Mouse (Mus musculus): ENCODE measurements around the gene E130114P18Rik.

The E130114P18Rik gene

DNA sequence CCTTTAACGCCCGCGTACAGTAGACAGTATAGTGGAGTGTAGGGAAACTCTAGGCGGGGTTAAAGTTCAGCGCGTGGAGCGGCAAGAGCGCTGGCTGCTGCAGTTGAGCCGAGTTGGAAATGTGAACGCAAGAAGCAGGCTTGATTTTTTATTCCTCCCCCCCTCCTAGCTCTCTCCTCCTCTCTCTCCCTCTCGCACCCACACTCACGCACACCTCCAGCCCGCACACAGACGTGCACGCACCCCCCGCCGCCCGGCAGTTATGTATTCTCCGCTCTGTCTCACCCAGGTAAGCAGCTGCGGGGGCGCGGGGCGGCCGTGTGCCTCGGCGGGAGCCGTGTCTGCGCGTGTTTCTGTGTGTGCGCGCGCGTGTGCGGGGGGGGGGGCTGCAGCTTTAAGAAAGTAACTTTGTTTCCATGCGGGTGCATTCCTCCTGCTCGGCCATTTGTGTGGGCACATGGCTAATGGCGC lies at the start of gene E130114P18Rik:
TSS of gene E130114P18Rik (minus strand) at position 373 of the 471 bp plus-strand sequence.
- DNase-seq: peak; percentile 86

DNA sequence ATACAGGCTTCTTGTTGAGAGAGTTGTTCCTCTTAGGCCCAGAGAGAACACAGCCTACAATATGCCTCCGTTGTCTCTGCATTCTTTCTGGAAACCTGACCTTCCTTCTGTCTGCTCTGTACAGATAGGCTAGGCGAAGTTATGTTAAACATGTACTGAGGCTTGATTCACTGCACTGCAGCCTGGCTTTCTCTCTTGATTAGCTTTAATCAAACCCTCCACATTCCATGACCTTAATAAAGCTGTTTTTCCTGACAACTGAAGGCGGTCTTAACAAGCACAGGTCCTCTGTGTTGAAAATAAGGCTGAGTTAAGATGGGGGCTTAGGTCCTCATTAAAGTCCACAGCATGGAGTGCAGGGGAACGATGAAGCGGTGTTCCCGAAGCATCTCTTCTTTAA lies 49.2 kb upstream of the E130114P18Rik start:
- no peak for DNase-seq

DNA sequence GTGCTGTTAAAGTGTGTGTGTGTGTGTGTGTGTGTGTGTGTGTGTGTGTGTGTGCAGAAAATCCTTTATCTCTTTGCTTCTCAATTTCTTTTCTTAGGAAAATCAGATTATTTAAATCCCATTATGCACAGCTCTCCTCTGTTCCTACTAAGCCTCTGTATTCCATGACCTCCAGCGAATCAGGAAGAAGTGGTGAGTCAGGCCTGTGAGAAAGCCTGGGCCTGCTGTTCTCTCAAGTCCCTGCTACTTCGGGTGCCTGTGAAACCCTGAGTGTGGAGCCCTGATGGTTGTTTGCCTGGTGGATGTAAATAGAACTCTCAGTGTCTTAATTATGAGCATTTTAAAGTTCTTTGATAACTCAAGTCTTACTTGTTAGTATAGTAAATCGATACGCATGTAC lies 48.0 kb upstream of the E130114P18Rik start:
- DNase-seq: no peak

DNA sequence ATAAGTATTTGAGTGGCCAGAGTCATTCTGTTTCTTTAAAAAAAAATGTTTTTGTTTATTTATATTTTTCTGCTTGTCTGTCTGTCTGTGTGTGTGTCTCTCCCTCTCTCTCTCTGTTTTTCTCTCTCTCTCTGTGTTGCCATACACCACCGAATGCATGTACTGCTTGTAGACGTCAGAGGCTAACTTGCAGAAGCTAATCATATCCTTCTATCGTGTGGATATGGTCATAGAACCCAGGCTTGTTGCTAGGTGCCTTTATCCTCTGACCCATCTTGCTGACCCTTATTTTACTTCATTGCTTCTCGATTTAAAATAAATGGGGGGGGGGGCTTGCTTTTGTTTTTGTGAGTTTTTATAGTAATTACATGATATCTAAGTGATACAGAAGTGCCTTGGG lies 47.6 kb upstream of the E130114P18Rik start:
- no peak for DNase-seq

DNA sequence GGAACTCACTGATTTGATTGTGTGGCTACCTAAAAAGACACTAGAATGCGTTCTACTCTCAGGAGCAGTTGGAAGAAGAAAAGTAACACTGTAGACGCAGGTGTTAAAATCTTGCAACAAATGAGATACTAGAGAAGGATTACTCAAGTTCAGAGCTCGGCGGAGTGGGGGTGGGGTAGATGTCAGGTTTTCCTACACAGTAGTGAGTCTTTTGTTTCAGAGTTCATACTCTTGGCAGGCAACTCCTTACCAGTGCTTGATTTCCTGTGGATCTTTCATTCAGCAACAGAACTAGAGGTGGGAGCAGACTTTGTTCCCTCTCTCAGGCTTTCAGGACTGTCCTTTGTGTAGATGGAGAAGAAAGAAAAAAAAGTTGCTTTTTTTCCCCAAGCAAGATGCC lies 46.6 kb upstream of the E130114P18Rik start:
- DNase-seq: peak; percentile 44

DNA sequence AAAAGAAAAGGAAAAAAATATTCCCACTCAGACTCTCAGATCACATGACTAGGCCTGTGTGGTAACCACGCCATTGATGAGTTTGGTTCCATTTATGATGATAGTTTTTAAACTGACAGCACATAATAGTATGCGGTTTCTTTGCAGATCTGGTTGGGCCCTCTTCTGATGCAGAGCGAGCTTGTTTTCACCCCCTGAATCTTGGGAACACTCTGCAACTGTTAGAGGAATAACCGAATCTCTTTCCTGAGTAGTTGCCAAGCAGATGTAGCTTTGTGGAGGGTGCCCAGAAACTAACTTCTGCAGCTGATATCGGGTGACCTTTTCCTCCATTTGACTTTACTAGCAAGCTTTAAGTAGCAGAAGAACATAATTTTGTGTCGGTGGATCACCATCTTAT lies 45.6 kb upstream of the E130114P18Rik start:
- DNase-seq: no peak

DNA sequence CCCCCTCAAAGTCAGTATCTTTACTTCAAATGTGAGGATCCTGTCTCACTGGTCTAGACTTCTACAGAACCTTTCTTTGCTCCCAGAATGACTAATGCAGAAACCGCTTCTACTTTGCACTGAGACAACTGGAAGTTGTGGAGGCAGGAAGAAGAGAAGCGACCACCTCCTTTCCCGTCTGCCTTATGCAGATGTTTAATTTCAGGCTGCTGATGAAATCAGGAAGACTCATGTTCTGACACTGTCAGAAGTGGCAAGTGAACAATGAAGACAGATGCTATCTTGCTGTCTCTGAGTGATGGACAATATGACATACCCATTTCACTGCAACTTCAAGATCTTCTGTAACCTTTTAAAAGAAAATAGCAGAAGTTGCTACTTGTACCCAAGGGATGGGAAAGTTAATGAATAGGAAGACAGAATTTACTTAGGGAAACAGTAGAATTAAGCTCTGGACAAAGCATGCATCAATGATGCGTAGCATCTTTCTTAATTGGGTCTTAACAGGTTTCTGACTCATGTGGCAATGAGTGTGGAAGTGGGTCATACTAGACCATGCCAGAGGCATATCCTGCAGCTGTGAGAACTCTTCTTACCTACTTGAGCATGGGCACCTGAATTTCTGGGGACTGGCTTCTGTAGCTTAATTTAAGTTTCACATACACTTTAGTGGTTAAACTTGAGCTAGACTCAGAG lies 43.8 kb upstream of the E130114P18Rik start:
- DNase-seq: no peak

DNA sequence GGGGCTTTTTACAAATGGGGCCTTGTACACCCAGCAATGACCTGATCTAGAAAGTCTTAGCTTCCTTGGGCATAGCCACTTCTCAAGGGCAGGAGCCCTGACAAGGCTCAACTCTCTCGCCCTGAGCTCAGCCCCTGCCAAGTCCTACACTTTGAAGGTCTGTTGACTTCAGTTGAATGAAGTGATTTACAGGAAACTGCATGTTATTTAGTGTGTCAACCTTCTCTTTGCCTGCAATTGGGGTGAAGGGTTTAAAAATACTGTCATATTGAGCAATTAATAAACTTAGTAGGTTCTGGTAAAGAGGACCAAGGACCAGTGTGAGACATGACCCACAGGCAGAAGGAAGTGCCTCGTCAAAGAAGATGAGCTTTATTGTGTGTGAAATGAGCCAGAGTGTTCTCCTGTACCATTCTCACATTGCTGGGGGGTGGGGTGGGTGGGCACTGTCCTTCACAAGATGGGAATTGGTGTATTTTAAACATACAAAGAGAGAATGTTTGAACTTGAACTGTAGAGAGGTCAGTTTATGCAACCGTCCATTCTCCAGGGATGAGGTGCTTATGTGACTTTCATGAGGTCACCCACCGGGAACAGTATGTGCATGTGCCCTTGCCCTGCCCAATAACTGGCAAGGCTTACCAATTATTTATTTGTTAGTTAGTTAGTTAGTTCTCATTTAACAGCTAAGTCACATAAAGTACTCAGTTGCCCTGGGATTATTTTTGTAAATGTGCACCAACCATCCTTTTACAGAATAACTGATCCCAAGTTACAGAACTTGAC lies 42.8 kb upstream of the E130114P18Rik start:
- no peak for DNase-seq

DNA sequence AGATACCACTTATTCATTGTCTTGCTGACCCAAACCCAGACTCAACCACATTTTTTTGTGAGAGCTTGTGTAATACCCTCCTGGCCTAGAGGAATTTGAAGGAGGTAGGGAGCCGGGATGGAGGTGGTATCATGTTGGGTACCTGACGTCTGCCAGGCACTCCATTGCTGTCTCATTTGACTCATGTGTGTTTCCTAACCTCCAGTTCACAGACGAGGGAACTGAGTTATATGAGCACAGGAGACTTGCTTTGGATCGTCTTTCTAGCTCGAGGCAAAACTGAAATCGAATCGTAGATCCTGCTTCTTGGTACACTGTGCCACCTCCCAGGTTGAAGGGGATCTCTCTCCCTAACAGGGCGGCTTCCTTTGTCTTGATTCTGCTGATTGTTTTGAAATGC lies 41.2 kb upstream of the E130114P18Rik start:
- no peak for DNase-seq

DNA sequence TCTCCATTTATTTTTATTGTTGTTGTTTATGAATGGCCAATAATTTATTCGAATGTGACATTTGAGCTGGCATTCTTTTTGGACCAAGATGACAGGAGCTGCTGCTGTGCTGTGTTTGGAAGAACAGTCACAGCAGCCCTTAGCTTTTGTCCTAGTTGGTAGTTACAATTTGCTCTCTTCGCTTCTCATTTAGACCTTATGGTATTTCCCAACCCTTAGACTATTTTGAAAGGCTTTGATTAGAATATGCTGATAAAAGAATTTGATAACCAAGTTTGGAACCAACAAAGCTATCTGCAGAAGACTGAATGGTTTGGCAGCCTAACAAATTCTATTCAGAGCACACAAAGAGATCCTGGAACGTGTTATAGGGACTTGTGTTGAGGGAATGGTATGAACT lies 40.6 kb upstream of the E130114P18Rik start:
- DNase-seq: no peak

DNA sequence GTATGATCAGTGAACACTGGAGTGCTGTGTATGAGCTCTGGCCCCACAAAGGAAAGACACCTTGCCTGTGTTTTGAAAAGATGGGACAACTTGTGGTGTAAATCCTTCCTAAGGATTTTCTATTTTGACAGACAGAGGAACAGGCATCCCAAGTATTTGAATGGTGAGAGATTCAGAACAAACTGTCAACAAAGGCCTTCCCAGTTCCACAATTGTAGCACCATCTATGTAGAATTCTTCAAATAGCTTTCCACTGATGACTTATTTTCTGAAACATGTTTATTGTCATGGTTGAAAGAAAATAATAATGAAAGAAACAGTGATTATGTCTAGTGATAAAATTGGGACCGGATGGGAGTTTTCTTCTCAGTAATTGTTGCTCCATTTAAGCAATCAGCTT lies 39.9 kb upstream of the E130114P18Rik start:
- DNase-seq: no peak

DNA sequence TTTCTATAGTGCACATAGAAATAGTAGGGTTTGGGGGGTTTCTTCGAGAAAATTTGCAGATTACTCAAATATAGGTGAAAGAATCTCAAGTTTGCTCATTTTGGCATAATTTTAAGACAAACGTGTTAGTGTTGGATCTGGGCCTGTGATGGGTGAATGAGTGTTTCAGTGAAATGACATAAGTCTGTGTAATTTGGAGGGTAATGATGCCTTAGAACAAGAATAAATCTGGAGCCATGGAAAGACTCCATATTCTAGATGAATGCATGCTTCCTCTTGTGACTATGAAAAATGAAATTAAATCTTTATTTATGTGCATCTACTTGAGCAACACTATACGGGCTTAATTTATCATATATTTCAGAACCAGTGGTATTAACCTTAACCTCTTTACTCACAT lies 38.9 kb upstream of the E130114P18Rik start:
- no peak for DNase-seq

DNA sequence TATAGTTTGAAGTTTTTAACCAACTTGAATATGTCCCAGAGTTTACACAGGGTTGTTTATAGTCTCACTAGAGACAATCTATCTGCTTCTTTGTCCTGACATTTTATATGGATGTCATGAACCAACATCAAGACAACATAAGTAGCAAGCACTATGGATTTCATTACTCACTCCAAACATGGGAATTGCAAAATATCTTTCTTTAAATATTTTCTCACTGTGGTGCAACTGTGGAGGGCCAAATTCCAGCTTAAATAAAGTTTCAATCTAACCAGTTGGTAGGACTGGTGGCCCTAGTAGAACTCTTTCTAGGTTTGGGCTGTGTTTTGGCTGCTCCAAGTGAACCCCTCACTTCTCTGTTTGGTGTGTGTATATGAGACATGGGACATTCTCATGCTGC lies 38.1 kb upstream of the E130114P18Rik start:
- DNase-seq: no peak

DNA sequence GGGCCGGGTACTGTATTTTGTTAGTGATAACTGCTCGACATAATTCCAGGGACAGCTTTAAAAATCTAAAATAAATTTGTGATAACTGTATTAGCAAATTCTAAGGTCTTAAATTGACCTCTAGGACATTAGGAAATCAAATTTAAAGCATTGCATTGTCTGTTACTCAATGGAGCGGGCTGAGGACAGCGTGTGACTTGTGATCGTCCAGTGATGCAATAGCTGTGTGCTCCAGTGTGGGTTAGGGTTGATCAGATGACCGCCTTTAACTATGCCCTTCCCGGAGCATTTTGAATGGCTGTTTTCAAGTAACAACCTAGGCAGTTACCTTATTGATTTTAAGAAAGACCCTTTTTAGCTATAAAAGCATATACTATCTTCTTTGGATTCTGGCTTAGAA lies 36.6 kb upstream of the E130114P18Rik start:
- DNase-seq: no peak

DNA sequence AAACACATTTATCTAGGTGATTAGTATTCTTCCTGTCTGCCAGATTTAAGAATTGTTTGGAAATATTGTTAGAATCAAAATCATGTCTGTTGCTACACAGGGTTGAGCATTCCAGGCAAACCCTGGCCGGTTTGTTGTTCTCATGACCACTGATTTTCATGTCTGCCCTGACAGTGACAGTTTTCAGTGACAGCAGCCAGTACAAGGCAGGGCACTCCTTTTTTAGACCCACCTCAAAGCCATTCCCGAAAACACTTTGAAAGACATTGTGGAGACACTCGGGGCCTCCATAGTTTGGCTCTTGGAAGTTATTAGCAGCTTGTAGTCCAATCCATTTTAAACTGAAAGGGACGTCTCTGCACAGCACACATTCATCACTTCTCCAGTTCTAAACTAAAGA lies 36.1 kb upstream of the E130114P18Rik start:
- no peak for DNase-seq

DNA sequence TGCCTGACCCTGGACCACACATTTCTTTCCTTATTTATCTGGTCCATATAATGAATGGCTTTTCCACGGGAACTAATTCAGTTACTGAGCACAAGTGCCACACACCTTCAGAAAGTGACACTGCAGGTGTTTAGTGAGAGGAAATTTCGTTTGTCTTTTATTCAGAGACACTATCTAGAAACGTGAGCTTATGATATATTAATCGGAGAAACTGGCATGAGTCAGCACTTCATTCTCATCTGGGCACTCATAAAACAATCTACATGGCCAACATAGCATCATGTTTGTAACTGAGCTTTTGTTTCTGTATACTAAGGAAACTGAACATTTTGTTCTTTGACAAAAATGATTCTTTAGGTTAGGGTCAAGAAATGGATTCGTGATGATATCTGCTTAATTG lies 35.2 kb upstream of the E130114P18Rik start:
- no peak for DNase-seq

DNA sequence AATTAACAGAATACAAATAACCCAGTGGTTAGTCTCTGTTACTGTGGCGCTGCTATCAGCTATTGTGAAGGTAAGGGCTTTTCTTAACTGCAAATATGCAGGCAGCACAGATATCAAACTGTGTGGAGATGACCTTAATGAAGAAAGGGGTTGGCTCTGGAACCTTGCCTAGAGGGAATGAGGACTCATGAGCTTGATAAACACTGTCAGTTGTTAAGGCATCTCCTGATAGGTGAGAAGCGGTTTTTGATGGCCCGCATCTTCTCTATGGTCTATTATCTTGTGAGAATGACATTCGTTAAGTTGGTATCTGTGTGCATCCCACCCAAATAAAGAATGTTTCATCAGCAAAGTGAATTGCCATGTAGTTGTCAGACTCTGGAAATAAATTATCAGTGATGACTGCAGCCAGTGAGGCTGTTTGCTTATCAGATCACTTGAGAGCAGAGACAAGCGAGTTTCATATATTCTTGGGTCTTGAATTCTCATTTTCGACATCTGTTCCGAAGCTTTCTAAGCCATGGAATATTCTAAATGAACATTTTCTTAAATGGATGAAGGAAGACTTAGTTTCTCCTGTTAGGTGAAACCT lies 32.6 kb upstream of the E130114P18Rik start:
- no peak for DNase-seq

DNA sequence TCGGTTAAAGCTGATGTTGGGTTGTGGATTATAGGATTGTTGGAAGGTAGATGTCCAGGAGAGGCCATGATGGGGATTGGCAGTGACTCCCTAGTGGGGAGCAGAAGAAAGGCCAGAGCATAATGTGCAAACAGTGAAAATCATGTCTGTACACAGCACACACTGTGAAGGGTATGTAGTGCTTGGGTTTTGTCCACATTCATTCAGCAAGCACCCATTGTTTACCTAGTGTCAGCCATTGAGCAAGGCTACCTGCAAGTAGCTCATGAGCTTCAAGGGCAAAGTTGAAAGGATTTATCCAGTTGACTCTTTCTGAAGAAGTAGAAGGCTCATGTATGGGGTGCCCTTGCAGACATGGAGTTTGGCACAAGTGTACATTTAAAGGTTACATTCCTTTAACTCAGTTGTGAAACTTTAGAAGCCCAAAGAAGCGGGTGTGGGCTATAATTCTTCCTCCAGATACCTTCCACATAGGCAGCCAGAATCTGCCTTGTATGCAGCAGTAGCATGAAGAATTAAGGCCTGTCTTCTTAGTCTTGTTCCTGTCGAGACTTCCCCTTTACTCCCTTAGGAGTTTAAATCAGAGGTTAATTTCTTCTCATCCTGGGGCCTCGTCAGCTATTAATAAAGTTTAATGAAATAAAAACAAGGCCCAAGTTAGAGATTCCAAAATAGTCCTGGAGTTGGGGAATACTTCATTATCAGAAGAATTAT lies 31.9 kb upstream of the E130114P18Rik start:
- no peak for DNase-seq

DNA sequence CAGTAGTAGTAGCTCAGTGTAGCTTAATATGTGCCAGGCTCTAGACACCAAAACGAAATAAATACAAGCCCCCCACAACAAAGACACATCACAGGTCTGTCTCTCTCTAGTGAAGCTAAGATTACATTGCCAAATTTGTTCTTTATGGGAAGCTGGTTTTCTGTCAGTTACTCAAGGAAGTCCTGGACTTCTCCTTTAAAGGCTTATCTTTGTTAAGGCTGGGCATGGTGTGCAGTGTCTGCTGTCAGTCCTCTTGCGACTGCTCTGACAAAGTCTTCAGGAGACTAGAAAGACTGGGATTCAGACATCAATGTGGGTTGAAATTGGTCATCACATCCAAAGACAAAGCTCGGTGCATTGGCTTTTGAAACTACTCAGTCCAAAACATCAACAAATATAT lies 31.0 kb upstream of the E130114P18Rik start:
- no peak for DNase-seq

DNA sequence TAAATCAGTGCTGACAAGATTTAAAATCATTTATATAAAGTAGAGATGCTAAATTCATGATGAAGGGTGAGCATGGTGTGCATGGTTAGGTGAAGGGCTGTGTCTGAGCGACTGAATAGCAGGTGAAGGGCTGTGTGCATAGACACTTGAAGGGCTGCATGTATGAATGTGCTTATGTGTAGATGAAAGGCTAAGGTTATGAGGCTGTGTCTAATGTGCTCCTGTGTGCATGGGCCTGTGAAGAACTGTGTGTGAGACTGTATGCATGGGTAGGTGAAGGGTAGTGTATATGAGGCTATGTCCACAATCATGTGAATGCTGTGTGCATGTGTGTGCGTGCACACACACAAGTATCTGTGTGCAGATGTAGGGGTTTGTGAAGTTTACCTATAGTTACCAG lies 29.0 kb upstream of the E130114P18Rik start:
- DNase-seq: no peak

DNA sequence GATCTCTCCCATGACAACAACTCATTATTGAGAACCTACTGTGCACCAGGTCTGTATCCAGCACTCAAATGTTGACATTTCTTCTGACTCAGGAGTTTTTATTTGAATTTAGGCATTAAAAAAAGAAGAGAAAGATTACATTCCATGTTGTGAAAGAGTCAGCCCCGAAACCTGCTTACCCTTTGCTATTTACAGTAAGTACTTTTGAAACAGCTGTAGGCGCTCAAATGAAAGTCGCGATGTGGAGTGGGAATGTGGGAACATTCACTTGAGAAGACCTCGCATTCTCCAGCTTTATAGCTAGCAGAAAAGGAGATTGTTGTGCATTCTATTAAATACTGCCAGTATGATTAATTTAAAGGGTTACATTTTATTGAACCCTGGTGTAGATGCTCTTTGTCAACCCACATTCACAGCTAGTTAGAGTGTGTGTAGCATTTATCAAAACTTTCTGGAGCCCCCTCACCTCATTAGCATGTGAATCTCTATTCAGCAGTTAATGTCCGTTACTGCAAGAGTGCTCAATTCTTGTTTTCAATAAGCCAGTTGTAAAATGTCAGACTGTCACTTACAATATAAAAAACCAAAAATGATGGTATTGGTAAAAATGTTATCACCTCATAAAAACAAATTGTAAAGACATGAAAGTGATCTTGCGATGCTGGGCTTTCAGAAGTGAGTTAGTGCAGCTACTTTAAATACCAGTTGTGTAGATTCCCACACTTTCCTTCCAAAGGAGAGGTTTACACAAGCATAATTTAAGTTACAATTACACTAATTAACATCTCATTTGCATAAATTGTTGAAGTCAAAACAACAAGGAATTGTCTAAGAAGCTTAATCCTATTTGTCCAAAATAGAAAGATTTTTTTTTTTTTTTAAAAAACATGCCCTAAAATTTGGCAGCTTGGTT lies 28.3 kb upstream of the E130114P18Rik start:
- no peak for DNase-seq

DNA sequence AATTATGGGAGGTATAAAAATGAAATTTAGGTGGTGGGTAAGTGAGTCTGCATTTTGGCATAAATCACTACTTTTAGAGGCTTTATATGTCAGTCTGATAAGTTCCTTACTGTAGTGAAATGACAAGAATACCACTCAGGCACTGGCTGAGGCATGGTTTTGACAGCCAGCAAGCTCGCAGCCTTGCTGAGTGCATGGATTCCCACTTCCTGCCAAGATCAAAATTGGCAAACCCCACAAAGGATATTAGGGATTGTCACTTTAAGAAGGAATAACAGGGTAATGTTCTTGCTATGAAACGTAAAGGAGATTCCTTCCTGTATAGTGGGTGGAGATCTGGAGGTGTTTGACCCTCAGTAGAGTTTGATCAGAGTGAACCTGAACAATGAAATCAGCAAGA lies 27.4 kb upstream of the E130114P18Rik start:
- DNase-seq: no peak

Data from kidney, postnatal 14 days (tissue).